Mouse (Mus musculus): ENCODE data around the gene Tmem178b.

- TF ChIP-seq CTCF (IDR thresholded peaks at IDR 0.05; ENCODE audit: extremely low read depth, insufficient read length, insufficient replicate concordance, low read depth, low read length) (no peak), POLR2A (IDR thresholded peaks at IDR 0.05; ENCODE audit: low read depth, low read length) (no peak)
Measured at GRCm38 (mm10) chr6:40033935-40034334, 160.9 kb downstream of the Tmem178b start.

Measured in small intestine, adult 2 months (tissue).